Mouse (Mus musculus): Measurements from ENCODE around the gene Gm10392.

DNA sequence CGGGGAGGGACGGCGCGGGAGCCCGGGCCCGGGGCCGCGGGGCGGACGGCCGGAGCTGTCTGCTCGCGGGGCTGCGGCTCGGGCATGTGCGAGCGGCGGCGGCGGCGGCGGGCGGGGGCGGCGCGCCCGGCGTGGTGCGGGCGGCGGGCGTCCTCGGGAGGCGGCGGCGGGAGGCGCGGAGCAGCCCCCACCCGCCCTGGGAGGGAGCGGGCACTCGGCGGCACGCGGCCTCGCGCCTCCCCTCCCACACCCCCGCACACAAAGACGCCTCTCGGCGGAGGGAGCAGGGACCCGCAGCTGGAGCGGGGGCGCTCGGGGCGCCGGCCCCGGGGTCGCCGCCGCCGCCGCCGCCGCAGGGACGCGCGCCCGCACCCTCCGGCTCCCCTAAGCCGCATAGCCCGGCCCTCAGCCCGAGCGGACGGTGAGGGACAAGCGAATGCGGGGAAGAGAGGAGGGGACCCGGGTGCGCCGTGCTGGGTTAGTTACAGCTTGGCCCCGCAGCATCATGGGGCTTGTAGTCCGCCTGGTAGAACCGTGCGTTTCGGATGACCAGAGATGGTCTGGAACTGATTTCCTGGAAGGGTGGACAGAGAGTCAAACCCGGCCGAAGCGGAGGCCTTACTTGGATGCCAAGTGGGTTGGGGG, 29.3 kb downstream of the Gm10392 start, which contains the start of gene Ankrd13b:
- TF ChIP-seq CTCF (IDR thresholded peaks at IDR 0.05; ENCODE audit: control insufficient read depth, insufficient read depth, low read length) (no peak), POLR2A (IDR thresholded peaks at IDR 0.05; ENCODE audit: borderline replicate concordance, control insufficient read depth, low read depth, low read length) (no peak)

All from bone marrow, adult 2 months (tissue).